Mouse (Mus musculus): ENCODE results near the gene Umad1.

The Umad1 gene

GRCm38 (mm10) chr6:8474316-8474715, 215.2 kb downstream of the Umad1 start:
- DNase-seq (ENCODE audit: low spot score): no peak

GRCm38 (mm10) chr6:8474820-8475219, 215.7 kb downstream of the Umad1 start:
- no peak for DNase-seq (ENCODE audit: low spot score)

- no peak for DNase-seq (ENCODE audit: low spot score)
Observed at GRCm38 (mm10) chr6:8479176-8479575, 220.1 kb downstream of the Umad1 start.

- DNase-seq (ENCODE audit: low spot score): peak; percentile 34
Observed at GRCm38 (mm10) chr6:8484437-8485275, 225.6 kb downstream of the Umad1 start.

GRCm38 (mm10) chr6:8485414-8486175, 226.5 kb downstream of the Umad1 start:
- DNase-seq (ENCODE audit: low spot score): peak; percentile 55

- DNase-seq (ENCODE audit: low spot score): no peak
Observed at GRCm38 (mm10) chr6:8486391-8487043, 227.4 kb downstream of the Umad1 start.

- peak; percentile 25 for DNase-seq (ENCODE audit: low spot score)
Observed at GRCm38 (mm10) chr6:8487044-8487853, 228.2 kb downstream of the Umad1 start.

- no peak for DNase-seq (ENCODE audit: low spot score)
Observed at GRCm38 (mm10) chr6:8488249-8488648, 229.2 kb downstream of the Umad1 start.

- no peak for DNase-seq (ENCODE audit: low spot score)
Observed at GRCm38 (mm10) chr6:8489266-8489665, 230.2 kb downstream of the Umad1 start.

- DNase-seq (ENCODE audit: low spot score): no peak
Observed at GRCm38 (mm10) chr6:8489938-8490585, 231.0 kb downstream of the Umad1 start.

- no peak for DNase-seq (ENCODE audit: low spot score)
Observed at GRCm38 (mm10) chr6:8492248-8492647, 233.2 kb downstream of the Umad1 start.

- no peak for DNase-seq (ENCODE audit: low spot score)
Observed at GRCm38 (mm10) chr6:8495109-8495826, 236.2 kb downstream of the Umad1 start.

- no peak for DNase-seq (ENCODE audit: low spot score)
Observed at GRCm38 (mm10) chr6:8495827-8496222, 236.7 kb downstream of the Umad1 start.

GRCm38 (mm10) chr6:8497234-8497867, 238.3 kb downstream of the Umad1 start:
- no peak for DNase-seq (ENCODE audit: low spot score)

GRCm38 (mm10) chr6:8497868-8498257, 238.8 kb downstream of the Umad1 start:
- no peak for DNase-seq (ENCODE audit: low spot score)

- DNase-seq (ENCODE audit: low spot score): no peak
Observed at GRCm38 (mm10) chr6:8498961-8499360, 239.9 kb downstream of the Umad1 start.

GRCm38 (mm10) chr6:8503953-8504352, 244.9 kb downstream of the Umad1 start:
- DNase-seq (ENCODE audit: low spot score): no peak

- DNase-seq (ENCODE audit: low spot score): peak; percentile 41
Observed at GRCm38 (mm10) chr6:8504521-8505228, 245.6 kb downstream of the Umad1 start.

GRCm38 (mm10) chr6:8506631-8507030, 247.5 kb downstream of the Umad1 start:
- DNase-seq (ENCODE audit: low spot score): no peak
